Mouse (Mus musculus) layer of hippocampus, adult 8-10 months (tissue): ENCODE data around the gene Rrh. TPM values are rescaled to one million over a fixed set of nuclear protein-coding genes. Genes with fewer than 3 reads are reported as not detected.

Experiments used
- DNase-seq, 2 experiments: peaks; one replicate each; pipeline ENCODE4 v3.0.0; 2022; ENCODE audit warnings: low spot score in 2 of 2
- total RNA-seq, 4 experiments: library from RNA; stranded (reverse); gene quantifications; 2 replicates each; pipeline ENCODE4 v1.2.4; 2022

The Rrh gene
- 1 to 10 TPM in 1 of 4 experiments, under 1 TPM in 3; 0.82 to 1.4 (median 0.98) TPM for total RNA-seq

- DNase-seq = no peak
These were observed at the start of gene Rrh for GRCm38 (mm10) chr3:129822206-129822775. TSS of gene Rrh (minus strand) at chr3:129822587.

- DNase-seq = no peak
These were observed 41.3 kb upstream of the Rrh start for GRCm38 (mm10) chr3:129863698-129864097.

- no peak for DNase-seq
These were observed 40.2 kb upstream of the Rrh start for GRCm38 (mm10) chr3:129862592-129862991.

GRCm38 (mm10) chr3:129846846-129847245, 24.5 kb upstream of the Rrh start:
- no peak for DNase-seq

GRCm38 (mm10) chr3:129845868-129846267, 23.5 kb upstream of the Rrh start:
- no peak for DNase-seq

GRCm38 (mm10) chr3:129838017-129838416, 15.6 kb upstream of the Rrh start:
- DNase-seq = no peak

- DNase-seq = no peak
These were observed 14.6 kb upstream of the Rrh start for GRCm38 (mm10) chr3:129836965-129837364.

GRCm38 (mm10) chr3:129836051-129836697, 13.8 kb upstream of the Rrh start:
- DNase-seq = no peak

GRCm38 (mm10) chr3:129835388-129835934, 13.1 kb upstream of the Rrh start, which contains the start of gene Cfi:
TSS of gene Cfi (plus strand) at chr3:129835884.
- DNase-seq = no peak

GRCm38 (mm10) chr3:129831035-129831568, 8.7 kb upstream of the Rrh start, which contains the start of gene Gar1:
TSS of gene Gar1 (minus strand) at chr3:129831396.
- peak; percentile 93 to 96 for DNase-seq

GRCm38 (mm10) chr3:129830626-129831025, 8.2 kb upstream of the Rrh start:
- no peak for DNase-seq

- DNase-seq = no peak
These were observed 5.3 kb upstream of the Rrh start for GRCm38 (mm10) chr3:129827691-129828090.

GRCm38 (mm10) chr3:129826691-129827090, 4.3 kb upstream of the Rrh start:
- DNase-seq = no peak

- DNase-seq = no peak
These were observed 2.5 kb upstream of the Rrh start for GRCm38 (mm10) chr3:129824891-129825290.

GRCm38 (mm10) chr3:129824146-129824545, 1.8 kb upstream of the Rrh start:
- DNase-seq = no peak

GRCm38 (mm10) chr3:129823293-129823692, 906 bp upstream of the Rrh start:
- no peak for DNase-seq

- no peak for DNase-seq
These were observed 651 bp downstream of the Rrh start for GRCm38 (mm10) chr3:129821736-129822135.

GRCm38 (mm10) chr3:129820847-129821246, 1.5 kb downstream of the Rrh start:
- DNase-seq = no peak

- no peak for DNase-seq
These were observed 18.6 kb downstream of the Rrh start, which contains the start of gene Lrit3 for GRCm38 (mm10) chr3:129803765-129804164. TSS of gene Lrit3 (minus strand) at chr3:129804030.

GRCm38 (mm10) chr3:129799011-129799410, 23.4 kb downstream of the Rrh start:
- DNase-seq = no peak

GRCm38 (mm10) chr3:129798551-129798950, 23.8 kb downstream of the Rrh start:
- no peak for DNase-seq

GRCm38 (mm10) chr3:129797341-129797740, 25.0 kb downstream of the Rrh start:
- no peak for DNase-seq
